In the genomic region with DNA sequence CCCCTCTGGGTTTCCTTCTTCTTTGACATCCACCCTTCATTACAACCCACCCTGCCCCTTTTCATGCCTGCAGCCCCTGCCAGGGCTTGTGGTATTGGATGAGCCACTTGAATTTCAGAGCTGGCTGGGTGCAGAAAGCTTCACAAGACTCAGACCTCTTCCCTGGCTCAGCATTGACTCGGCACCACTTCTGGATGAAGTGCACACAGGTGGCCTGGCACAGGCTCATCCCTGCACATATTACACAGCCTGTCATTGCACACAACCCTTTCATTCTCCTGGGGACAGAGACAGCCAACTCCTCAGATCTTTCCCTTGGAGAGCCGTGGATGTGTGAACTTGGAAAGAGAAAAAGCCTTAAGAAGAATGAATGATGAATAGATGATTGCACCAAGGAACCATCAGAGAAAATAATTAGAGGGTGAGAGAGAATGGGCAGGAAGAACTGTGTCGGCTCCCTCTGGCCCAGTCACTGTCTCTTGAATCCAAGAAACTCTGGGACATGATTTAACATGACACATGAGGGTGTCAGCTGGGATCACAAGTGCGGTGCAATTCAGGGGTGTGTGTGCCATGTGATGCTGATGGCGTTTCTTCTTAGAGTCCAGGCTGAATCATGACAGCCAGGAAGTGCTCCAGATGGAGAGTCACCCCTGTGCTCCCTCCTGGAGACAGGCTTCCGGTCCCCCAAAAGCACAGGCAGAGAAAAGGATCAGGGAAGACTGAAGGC, we compare ENCODE assay signal across 16 mouse cellular contexts.
"Had no signal": no experiment of that assay in that cellular context is flagged by ENCODE, and none has a peak within 500 bp of the region (broad histone marks: within the 10 kb centered on the region; RNA-seq: fewer than 3 reads in every experiment).

No protein-coding gene starts in this region.

- H3K4me3 ChIP-seq: layer of hippocampus, adult 2 months; limb, embryonic 12.5 days; limb, embryonic 15.5 days; midbrain, embryonic 13.5 days had no signal

- H3K4me2 ChIP-seq: limb, embryonic 12.5 days; limb, embryonic 15.5 days; liver, embryonic 11.5 days; lung, embryonic 14.5 days; midbrain, embryonic 13.5 days had no signal

- ATAC-seq: liver, postnatal 0 days; lung, postnatal 0 days; midbrain, embryonic 13.5 days; midbrain, embryonic 16.5 days had no signal

- H3K36me3 ChIP-seq: limb, embryonic 12.5 days; limb, embryonic 15.5 days; midbrain, embryonic 13.5 days had no signal

- DNase-seq: kidney, postnatal 25 days; layer of hippocampus, adult 9-11 months; liver, postnatal 0 days; lung, embryonic 14.5 days; thymus, adult 18-20 months; thymus, postnatal 36 days had no signal

- H3K9ac ChIP-seq: limb, embryonic 12.5 days; limb, embryonic 15.5 days; liver, embryonic 14.5 days; liver, postnatal 0 days; lung, embryonic 14.5 days; midbrain, embryonic 13.5 days had no signal

- H3K27ac ChIP-seq: kidney, postnatal 0 days; layer of hippocampus, adult 2 months; limb, embryonic 12.5 days; limb, embryonic 15.5 days; liver, embryonic 14.5 days; macrophage; midbrain, embryonic 13.5 days had no signal

- H3K4me1 ChIP-seq: limb, embryonic 12.5 days; limb, embryonic 15.5 days; midbrain, embryonic 13.5 days had no signal

- H3K27me3 ChIP-seq: limb, embryonic 12.5 days; limb, embryonic 15.5 days; midbrain, embryonic 13.5 days had no signal
